Mouse (Mus musculus): ENCODE measurements at regions not wholly inside any gene's neighbourhood (a gene's known extent, or its start where the extent isn't known, plus 50 kb on each side); places are given as distances from the start of the nearest gene placed in this dataset.
A peak's percentile ranks its signal among the peaks of the same experiment; 100 is the strongest.
"Not testable (repeated sequence)": the region's sequence is repeated elsewhere in the genome, so short reads cannot be mapped to it uniquely, and the experiment has no call there.

GRCm38 (mm10) chr14:53301110-53301509 is 805.6 kb upstream of the Olfr1507 start:
- not testable (repeated sequence) for H3K9ac ChIP-seq; H3K36me3 ChIP-seq; H3K27me3 ChIP-seq; H3K27ac ChIP-seq (replicated peaks); ATAC-seq (ENCODE audit: low FRiP score, low read depth); H3K4me2 ChIP-seq; H3K4me3 ChIP-seq; H3K4me1 ChIP-seq (replicated peaks); H3K9me3 ChIP-seq
- 63% methylated on average over 1 of the region's 1 CpGs for WGBS

- H3K4me1 ChIP-seq (replicated peaks); H3K27ac ChIP-seq (replicated peaks); H3K9ac ChIP-seq; ATAC-seq (ENCODE audit: low FRiP score, low read depth); H3K36me3 ChIP-seq; H3K27me3 ChIP-seq; H3K9me3 ChIP-seq; H3K4me2 ChIP-seq; H3K4me3 ChIP-seq: not testable (repeated sequence)
- no CpG with 5 or more reads among the region's 5 CpGs for WGBS
These were observed 804.2 kb upstream of the Olfr1507 start for GRCm38 (mm10) chr14:53299735-53300134.

- not testable (repeated sequence) for H3K27ac ChIP-seq (replicated peaks); H3K4me3 ChIP-seq; H3K27me3 ChIP-seq; H3K36me3 ChIP-seq; H3K9ac ChIP-seq; H3K4me2 ChIP-seq; H3K4me1 ChIP-seq (replicated peaks); H3K9me3 ChIP-seq
- ATAC-seq (ENCODE audit: low FRiP score, low read depth): peak; percentile 90
- WGBS: no CpG with 5 or more reads among the region's 12 CpGs
These were observed 788.0 kb upstream of the Olfr1507 start for GRCm38 (mm10) chr14:53283350-53284141.

- H3K4me3 ChIP-seq; ATAC-seq (ENCODE audit: low FRiP score, low read depth); H3K36me3 ChIP-seq; H3K4me2 ChIP-seq; H3K9ac ChIP-seq; H3K27ac ChIP-seq (replicated peaks); H3K9me3 ChIP-seq; H3K4me1 ChIP-seq (replicated peaks); H3K27me3 ChIP-seq: not testable (repeated sequence)
- WGBS: no CpG with 5 or more reads among the region's 4 CpGs
These were observed 777.7 kb upstream of the Olfr1507 start for GRCm38 (mm10) chr14:53273218-53273617.

- not testable (repeated sequence) for H3K4me1 ChIP-seq (replicated peaks); H3K4me2 ChIP-seq; ATAC-seq (ENCODE audit: low FRiP score, low read depth); H3K9ac ChIP-seq; H3K27ac ChIP-seq (replicated peaks); H3K27me3 ChIP-seq; H3K36me3 ChIP-seq; H3K4me3 ChIP-seq; H3K9me3 ChIP-seq
- no CpG with 5 or more reads among the region's 2 CpGs for WGBS
These were observed 772.1 kb upstream of the Olfr1507 start for GRCm38 (mm10) chr14:53267693-53268092.

- ATAC-seq (ENCODE audit: low FRiP score, low read depth): not testable (repeated sequence)
- no CpG with 5 or more reads among the region's 3 CpGs for WGBS
These were observed 760.4 kb upstream of the Olfr1507 start for GRCm38 (mm10) chr14:53255962-53256361.

GRCm38 (mm10) chr14:53253470-53253869 is 757.9 kb upstream of the Olfr1507 start:
- H3K36me3 ChIP-seq; H3K27me3 ChIP-seq; H3K4me1 ChIP-seq (replicated peaks); H3K9ac ChIP-seq; H3K27ac ChIP-seq (replicated peaks); H3K9me3 ChIP-seq; ATAC-seq (ENCODE audit: low FRiP score, low read depth); H3K4me3 ChIP-seq; H3K4me2 ChIP-seq: not testable (repeated sequence)

More at GRCm38 (mm10) chr14:53255962-53256361, 760.4 kb upstream of the Olfr1507 start:
- not testable (repeated sequence) for H3K27me3 ChIP-seq; H3K9me3 ChIP-seq; H3K36me3 ChIP-seq; H3K4me2 ChIP-seq; H3K9ac ChIP-seq; H3K4me1 ChIP-seq (replicated peaks); H3K4me3 ChIP-seq; H3K27ac ChIP-seq (replicated peaks)

GRCm38 (mm10) chr14:53231142-53231541 is 735.6 kb upstream of the Olfr1507 start:
- H3K27me3 ChIP-seq; H3K9me3 ChIP-seq; H3K4me1 ChIP-seq (replicated peaks); ATAC-seq (ENCODE audit: low FRiP score, low read depth); H3K36me3 ChIP-seq; H3K9ac ChIP-seq; H3K27ac ChIP-seq (replicated peaks); H3K4me3 ChIP-seq; H3K4me2 ChIP-seq: not testable (repeated sequence)
- WGBS: no CpG with 5 or more reads among the region's 6 CpGs

- H3K9me3 ChIP-seq; H3K9ac ChIP-seq; ATAC-seq (ENCODE audit: low FRiP score, low read depth); H3K4me2 ChIP-seq; H3K4me1 ChIP-seq (replicated peaks); H3K36me3 ChIP-seq; H3K27me3 ChIP-seq; H3K4me3 ChIP-seq; H3K27ac ChIP-seq (replicated peaks): not testable (repeated sequence)
- WGBS: no CpG with 5 or more reads among the region's 1 CpGs
These were observed 729.2 kb upstream of the Olfr1507 start for GRCm38 (mm10) chr14:53224789-53225188.

- H3K4me3 ChIP-seq; H3K27ac ChIP-seq (replicated peaks); H3K36me3 ChIP-seq; H3K9ac ChIP-seq; ATAC-seq (ENCODE audit: low FRiP score, low read depth); H3K4me1 ChIP-seq (replicated peaks); H3K9me3 ChIP-seq; H3K27me3 ChIP-seq; H3K4me2 ChIP-seq: not testable (repeated sequence)
- no CpG with 5 or more reads among the region's 3 CpGs for WGBS
These were observed 715.0 kb upstream of the Olfr1507 start for GRCm38 (mm10) chr14:53210554-53210953.

GRCm38 (mm10) chr14:53209258-53209657 is 713.7 kb upstream of the Olfr1507 start:
- H3K27ac ChIP-seq (replicated peaks); ATAC-seq (ENCODE audit: low FRiP score, low read depth): not testable (repeated sequence)

GRCm38 (mm10) chr14:53190931-53191330 is 695.4 kb upstream of the Olfr1507 start:
- not testable (repeated sequence) for H3K4me2 ChIP-seq; H3K27me3 ChIP-seq; H3K4me1 ChIP-seq (replicated peaks); ATAC-seq (ENCODE audit: low FRiP score, low read depth); H3K9me3 ChIP-seq; H3K27ac ChIP-seq (replicated peaks); H3K36me3 ChIP-seq; H3K4me3 ChIP-seq; H3K9ac ChIP-seq
- WGBS: no CpG with 5 or more reads among the region's 3 CpGs

More at GRCm38 (mm10) chr14:53209258-53209657, 713.7 kb upstream of the Olfr1507 start:
- H3K36me3 ChIP-seq; H3K4me3 ChIP-seq; H3K4me1 ChIP-seq (replicated peaks); H3K4me2 ChIP-seq; H3K9me3 ChIP-seq; H3K27me3 ChIP-seq; H3K9ac ChIP-seq: not testable (repeated sequence)

GRCm38 (mm10) chr14:53174099-53174498 is 678.5 kb upstream of the Olfr1507 start:
- not testable (repeated sequence) for H3K9me3 ChIP-seq; ATAC-seq (ENCODE audit: low FRiP score, low read depth); H3K4me1 ChIP-seq (replicated peaks); H3K27ac ChIP-seq (replicated peaks); H3K4me2 ChIP-seq; H3K9ac ChIP-seq; H3K27me3 ChIP-seq; H3K36me3 ChIP-seq; H3K4me3 ChIP-seq
